In genomic region chr1:120964179-120964517, GRCm38 (mm10) we compare ENCODE assay signal across 9 mouse cellular contexts.
A peak's percentile ranks its signal among the peaks of the same experiment; 100 is the strongest.
DNase-seq lines count a peak whose midpoint lies in the region; ATAC-seq lines count a peak whose summit lies in the region.
"Had no signal": no experiment of that assay in that cellular context is flagged by ENCODE, and none has a peak within 500 bp of the region (broad histone marks: within the 10 kb centered on the region; RNA-seq: fewer than 3 reads in every experiment).

No protein-coding gene starts in this region.

- H3K9ac ChIP-seq in heart, embryonic 15.5 days, result peak overlapping the region; percentile 20; the same call in 1 of the 2 replicates
- H3K9ac ChIP-seq in hindbrain, embryonic 12.5 days, result no peak overlapping the region
- no peak overlapping the region; the same call in 1 of the 2 replicates for H3K9ac ChIP-seq in midbrain, embryonic 14.5 days (replicated peaks; ENCODE audit: low read length)

- H3K4me2 ChIP-seq in heart, embryonic 15.5 days, result peak overlapping the region; percentile 60
- peak overlapping the region; percentile 47 for H3K4me2 ChIP-seq in hindbrain, embryonic 12.5 days (replicated peaks)
- peak overlapping the region; percentile 50 for H3K4me2 ChIP-seq in midbrain, embryonic 14.5 days (ENCODE audit: low read length)

- 51% methylated on average over 17 of the region's 17 CpGs for WGBS in heart, embryonic 15.5 days
- 55% methylated on average over 17 of the region's 17 CpGs for WGBS in embryonic facial prominence, embryonic 10.5 days
- 47% methylated on average over 17 of the region's 17 CpGs for WGBS in hindbrain, embryonic 12.5 days
- 45% methylated on average over 17 of the region's 17 CpGs for WGBS in midbrain, embryonic 14.5 days

- intact Hi-C loops in heart, postnatal 36 days (cut with DNase I), result no loop called here

- ATAC-seq in heart, embryonic 15.5 days (replicated peaks; ENCODE audit: insufficient number of reproducible peaks, insufficient read depth, low FRiP score, low read depth), result no peak
- ATAC-seq in hindbrain, embryonic 12.5 days (ENCODE audit: low FRiP score), result peak; percentile 67
- no peak; the same call in 1 of the 2 replicates for ATAC-seq in midbrain, embryonic 14.5 days (ENCODE audit: low FRiP score, low TSS enrichment)

- no peaks in the 10 kb centered on the region for H3K36me3 ChIP-seq in heart, embryonic 15.5 days
- H3K36me3 ChIP-seq in embryonic facial prominence, embryonic 10.5 days (replicated peaks), result no peaks in the 10 kb centered on the region
- no peaks in the 10 kb centered on the region for H3K36me3 ChIP-seq in hindbrain, embryonic 12.5 days
- H3K36me3 ChIP-seq in midbrain, embryonic 14.5 days (ENCODE audit: control insufficient read depth, insufficient read depth, low read length), result no peaks in the 10 kb centered on the region

- no peak for DNase-seq in heart, postnatal 36 days
- no peak for DNase-seq in embryonic facial prominence, embryonic 10.5 days (ENCODE audit: low spot score)
- peak; percentile 41 for DNase-seq in midbrain, embryonic 14.5 days
- no peak for DNase-seq in cerebellum, adult 18-20 months
- no peak for DNase-seq in thymus, postnatal 4 days
- no peak for DNase-seq in urinary bladder, adult 2 months (ENCODE audit: low spot score)

- no peaks in the 10 kb centered on the region for H3K27me3 ChIP-seq in heart, embryonic 15.5 days
- peaks cover 56% of the 10 kb centered on the region for H3K27me3 ChIP-seq in embryonic facial prominence, embryonic 10.5 days (replicated peaks; ENCODE audit: low read depth, poor library complexity, severe bottlenecking)
- H3K27me3 ChIP-seq in hindbrain, embryonic 12.5 days, result 0 out of 2 replicates have a peak, but pooled peaks cover 3% of the 10 kb centered on the region
- no peaks in the 10 kb centered on the region for H3K27me3 ChIP-seq in midbrain, embryonic 14.5 days (ENCODE audit: control insufficient read depth, insufficient read depth, low read length)

- no peaks in the 10 kb centered on the region for H3K9me3 ChIP-seq in heart, embryonic 15.5 days (replicated peaks)
- H3K9me3 ChIP-seq in embryonic facial prominence, embryonic 10.5 days, result no peaks in the 10 kb centered on the region
- no peaks in the 10 kb centered on the region for H3K9me3 ChIP-seq in hindbrain, embryonic 12.5 days (replicated peaks)
- H3K9me3 ChIP-seq in midbrain, embryonic 14.5 days (ENCODE audit: control insufficient read depth, low read length), result no peaks in the 10 kb centered on the region

- H3K4me1 ChIP-seq in heart, embryonic 15.5 days (replicated peaks), result no peaks in the 10 kb centered on the region
- peaks cover 11% of the 10 kb centered on the region for H3K4me1 ChIP-seq in embryonic facial prominence, embryonic 10.5 days
- no peaks in the 10 kb centered on the region for H3K4me1 ChIP-seq in hindbrain, embryonic 12.5 days
- no peaks in the 10 kb centered on the region for H3K4me1 ChIP-seq in midbrain, embryonic 14.5 days (ENCODE audit: control insufficient read depth, insufficient read depth, low read length)

- H3K27ac ChIP-seq in heart, embryonic 15.5 days, result no peak overlapping the region
- no peak overlapping the region for H3K27ac ChIP-seq in embryonic facial prominence, embryonic 10.5 days (replicated peaks)
- no peak overlapping the region for H3K27ac ChIP-seq in hindbrain, embryonic 12.5 days
- no peak overlapping the region for H3K27ac ChIP-seq in midbrain, embryonic 14.5 days (replicated peaks; ENCODE audit: low read depth, low read length)

- peak overlapping the region; percentile 39 for H3K4me3 ChIP-seq in heart, embryonic 15.5 days
- H3K4me3 ChIP-seq in embryonic facial prominence, embryonic 10.5 days, result peak overlapping the region; percentile 35
- H3K4me3 ChIP-seq in hindbrain, embryonic 12.5 days, result peak overlapping the region; percentile 16
- peak overlapping the region; percentile 13; the same call in 1 of the 2 replicates for H3K4me3 ChIP-seq in midbrain, embryonic 14.5 days (replicated peaks; ENCODE audit: low read depth, low read length)
- H3K4me3 ChIP-seq: erythroblast, embryonic 14.5 days had no signal
